Mouse (Mus musculus) cerebellum, postnatal 4 days (tissue): ENCODE measurements around the gene Svs3b.
"Not testable (repeated sequence)": the region's sequence is repeated elsewhere in the genome, so short reads cannot be mapped to it uniquely, and the experiment has no call there.

Source experiments
- DNase-seq, 2 experiments: peaks; one replicate each; pipeline ENCODE4 v3.0.0; 2022; ENCODE audit warnings: low spot score in 2 of 2, mixed read lengths in 1 of 2

Gene Svs3b

GRCm38 (mm10) chr2:164256540-164256939, at the start of gene Svs3b:
Svs3b (minus strand) TSS chr2:164256640.
- DNase-seq, result not testable (repeated sequence)

GRCm38 (mm10) chr2:164288968-164289367, 32.5 kb upstream of the Svs3b start, which contains the start of gene Svs3a:
Svs3a (plus strand) TSS chr2:164289268.
- DNase-seq, result not testable (repeated sequence)

GRCm38 (mm10) chr2:164278359-164278758, 21.9 kb upstream of the Svs3b start, which contains the start of gene Svs4:
Svs4 (minus strand) TSS chr2:164278459.
- no peak for DNase-seq

- DNase-seq, result no peak
Measured at GRCm38 (mm10) chr2:164238366-164238765, 18.1 kb downstream of the Svs3b start, which contains the start of gene Svs2. Svs2 (minus strand) TSS chr2:164238466.

- no peak for DNase-seq
Measured at GRCm38 (mm10) chr2:164232671-164233070, 23.8 kb downstream of the Svs3b start.

GRCm38 (mm10) chr2:164228361-164229070, 27.9 kb downstream of the Svs3b start:
- no peak for DNase-seq

GRCm38 (mm10) chr2:164221522-164221921, 34.9 kb downstream of the Svs3b start, which contains the start of gene Wfdc15b:
Wfdc15b (minus strand) TSS chr2:164221660.
- no peak for DNase-seq

GRCm38 (mm10) chr2:164219295-164219694, 37.1 kb downstream of the Svs3b start:
- no peak for DNase-seq

- DNase-seq, result no peak
Measured at GRCm38 (mm10) chr2:164212711-164213110, 43.7 kb downstream of the Svs3b start.

- no peak for DNase-seq
Measured at GRCm38 (mm10) chr2:164210892-164211291, 45.5 kb downstream of the Svs3b start.

- no peak for DNase-seq
Measured at GRCm38 (mm10) chr2:164206676-164207075, 49.8 kb downstream of the Svs3b start.

GRCm38 (mm10) chr2:164206011-164206410, 50.4 kb downstream of the Svs3b start:
- not testable (repeated sequence) for DNase-seq
